Mouse (Mus musculus) urinary bladder, postnatal 25 days (tissue): ENCODE data around the gene Map4k2.
"Not testable (repeated sequence)": the region's sequence is repeated elsewhere in the genome, so short reads cannot be mapped to it uniquely, and the experiment has no call there.

ENCODE experiments used
- DNase-seq: peaks from one replicate; pipeline ENCODE4 v3.0.0; 2022; ENCODE audit warnings: low spot score

Map4k2 gene

DNA sequence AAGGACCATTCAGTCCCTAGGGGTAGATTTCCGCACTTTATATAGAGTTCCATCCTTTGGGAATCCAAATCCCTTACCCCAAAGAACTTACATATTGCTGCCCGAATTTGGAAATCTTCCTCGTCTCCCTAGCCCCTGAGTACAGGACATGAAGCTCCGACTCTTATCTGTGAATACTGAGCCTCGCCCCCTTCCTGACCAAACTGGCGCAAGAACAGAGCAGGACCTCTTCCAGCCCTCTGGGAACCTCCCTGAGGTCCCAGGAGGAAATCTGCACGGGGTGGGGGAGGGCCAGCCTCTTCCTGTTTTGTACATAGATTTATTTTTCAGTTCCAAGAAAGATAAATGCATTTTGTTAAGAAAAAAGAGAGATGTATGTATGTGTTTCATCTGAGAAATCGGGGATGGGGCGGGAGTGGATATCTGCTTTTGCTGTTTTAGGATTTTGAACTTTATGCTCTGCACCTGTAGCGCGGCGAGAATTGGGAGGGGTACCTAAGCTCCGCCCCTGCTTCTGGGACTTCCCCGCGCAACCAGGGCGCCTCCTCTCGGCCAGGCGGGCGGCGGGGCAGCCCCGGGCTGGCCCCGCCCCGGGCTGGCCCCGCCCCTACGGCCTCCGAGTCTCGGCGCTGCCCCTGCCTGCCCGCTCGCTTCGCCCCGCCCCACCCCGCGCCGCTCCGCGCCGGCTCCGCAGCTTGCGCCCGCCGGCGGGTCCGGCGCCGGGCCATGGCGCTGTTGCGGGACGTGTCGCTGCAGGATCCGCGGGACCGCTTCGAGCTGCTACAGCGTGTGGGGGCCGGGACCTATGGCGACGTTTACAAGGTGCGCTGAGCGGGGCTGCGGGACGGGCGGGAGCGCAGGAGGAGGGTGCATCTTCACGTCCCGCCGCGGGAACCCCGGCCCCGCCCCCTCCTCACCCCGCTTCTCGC is at the start of gene Map4k2:
Gene Map4k2, plus strand, starts transcription at position 612 of the 929 bp plus-strand sequence.
- peak; percentile 88 for DNase-seq

DNA sequence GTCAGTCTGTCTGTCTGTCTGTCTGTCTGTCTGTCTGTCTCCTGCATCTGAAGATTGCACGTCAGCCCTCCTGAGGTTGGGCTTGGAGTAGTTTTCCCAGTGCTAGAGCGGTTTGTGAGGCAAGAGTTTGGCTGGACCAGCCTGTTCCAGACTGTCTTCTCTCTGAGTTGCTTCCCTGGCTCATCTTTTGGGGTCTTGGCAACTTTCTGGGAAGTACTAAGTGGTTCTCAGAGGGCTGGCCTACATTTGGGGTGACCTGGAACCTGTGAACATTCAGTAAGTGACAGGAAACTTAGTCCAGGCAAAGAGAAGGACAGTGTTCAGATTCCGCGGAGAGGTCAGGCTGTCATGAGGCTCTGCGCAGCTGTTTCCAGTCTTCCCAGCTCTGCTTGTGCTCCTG is 48.7 kb upstream of the Map4k2 start:
- no peak for DNase-seq

DNA sequence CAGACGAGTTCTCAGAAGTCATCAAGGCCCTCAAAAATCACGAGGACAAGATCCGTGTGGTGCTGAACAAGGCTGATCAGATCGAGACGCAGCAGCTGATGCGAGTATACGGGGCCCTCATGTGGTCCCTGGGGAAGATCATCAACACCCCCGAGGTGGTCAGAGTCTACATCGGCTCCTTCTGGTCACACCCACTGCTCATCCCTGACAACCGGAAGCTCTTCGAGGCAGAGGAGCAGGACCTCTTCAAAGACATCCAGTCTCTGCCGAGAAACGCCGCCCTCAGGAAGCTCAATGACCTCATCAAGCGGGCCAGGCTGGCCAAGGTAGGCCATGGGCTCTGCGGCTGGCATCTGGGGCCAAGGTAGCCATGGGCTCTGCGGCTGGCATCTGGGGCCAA is 46.6 kb upstream of the Map4k2 start:
- DNase-seq, result no peak

DNA sequence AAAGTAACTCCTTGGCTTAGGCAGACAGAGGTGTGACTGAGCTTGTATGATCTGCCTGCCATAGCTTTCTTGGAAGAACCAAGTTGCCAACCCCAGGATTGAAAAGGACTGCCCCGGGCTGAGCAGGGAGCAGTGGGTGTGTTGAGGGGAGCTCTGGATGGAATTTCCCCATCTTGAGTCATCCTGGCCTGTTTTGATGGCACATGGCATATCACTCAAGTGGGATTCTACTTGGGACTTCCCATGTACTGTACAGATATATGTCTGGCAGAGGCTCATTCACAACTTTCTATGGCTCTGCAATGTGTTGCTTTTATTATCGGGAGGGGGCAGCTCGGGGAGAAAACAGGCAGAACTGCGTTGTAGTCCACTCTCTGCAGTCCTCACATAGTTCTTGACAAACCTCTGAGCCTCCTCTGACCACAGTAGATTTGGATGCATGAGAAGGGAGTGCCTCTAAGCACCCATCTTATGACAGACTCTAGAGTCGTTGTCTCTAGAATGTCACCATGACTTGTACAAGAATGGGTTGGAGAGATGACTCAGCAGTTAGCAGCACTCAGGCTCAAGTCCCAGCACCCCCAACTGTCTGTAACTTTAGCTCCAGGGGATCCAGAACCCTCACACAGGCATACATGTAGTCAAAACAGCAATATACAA is 44.3 kb upstream of the Map4k2 start:
- DNase-seq, result no peak

DNA sequence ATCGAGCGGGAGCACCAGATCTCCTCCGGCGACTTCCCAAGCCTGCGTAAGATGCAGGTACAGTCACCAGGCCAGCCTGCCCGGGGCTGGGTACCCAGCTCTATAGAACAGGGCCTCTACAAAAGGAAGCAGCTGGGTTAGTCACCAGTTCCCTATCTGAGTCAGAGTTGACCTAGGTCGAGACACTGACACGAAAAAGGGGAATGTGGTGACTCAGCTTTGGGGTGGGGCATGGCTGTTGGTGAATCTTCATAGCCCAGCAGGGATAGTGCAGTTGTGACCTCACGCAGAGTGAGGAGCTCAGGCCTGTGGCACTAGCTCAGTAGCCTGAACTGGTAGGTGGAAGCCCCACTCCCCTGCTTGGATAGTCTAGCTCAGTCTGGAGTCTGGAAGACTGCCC is 43.3 kb upstream of the Map4k2 start:
- peak; percentile 64 for DNase-seq

DNA sequence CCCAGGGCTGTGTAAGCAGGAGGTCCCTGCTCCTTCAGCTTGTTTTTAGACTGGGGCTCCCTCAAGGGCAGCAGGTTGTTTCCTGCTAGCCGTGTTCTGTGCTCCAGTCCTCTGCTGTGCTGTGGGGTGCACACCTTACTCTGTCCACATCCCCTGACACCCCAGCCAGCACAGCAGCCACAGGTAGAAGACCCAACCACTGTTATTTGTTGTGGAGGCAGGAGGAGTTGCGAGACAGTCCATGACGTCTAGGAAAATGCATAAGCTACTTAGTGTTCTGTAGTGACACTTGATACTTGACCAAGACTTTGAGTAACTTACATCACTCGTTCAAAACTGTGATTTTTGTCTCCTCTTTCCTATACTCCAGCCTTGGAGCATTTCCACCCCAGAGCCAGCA is 41.9 kb upstream of the Map4k2 start:
- DNase-seq, result no peak

DNA sequence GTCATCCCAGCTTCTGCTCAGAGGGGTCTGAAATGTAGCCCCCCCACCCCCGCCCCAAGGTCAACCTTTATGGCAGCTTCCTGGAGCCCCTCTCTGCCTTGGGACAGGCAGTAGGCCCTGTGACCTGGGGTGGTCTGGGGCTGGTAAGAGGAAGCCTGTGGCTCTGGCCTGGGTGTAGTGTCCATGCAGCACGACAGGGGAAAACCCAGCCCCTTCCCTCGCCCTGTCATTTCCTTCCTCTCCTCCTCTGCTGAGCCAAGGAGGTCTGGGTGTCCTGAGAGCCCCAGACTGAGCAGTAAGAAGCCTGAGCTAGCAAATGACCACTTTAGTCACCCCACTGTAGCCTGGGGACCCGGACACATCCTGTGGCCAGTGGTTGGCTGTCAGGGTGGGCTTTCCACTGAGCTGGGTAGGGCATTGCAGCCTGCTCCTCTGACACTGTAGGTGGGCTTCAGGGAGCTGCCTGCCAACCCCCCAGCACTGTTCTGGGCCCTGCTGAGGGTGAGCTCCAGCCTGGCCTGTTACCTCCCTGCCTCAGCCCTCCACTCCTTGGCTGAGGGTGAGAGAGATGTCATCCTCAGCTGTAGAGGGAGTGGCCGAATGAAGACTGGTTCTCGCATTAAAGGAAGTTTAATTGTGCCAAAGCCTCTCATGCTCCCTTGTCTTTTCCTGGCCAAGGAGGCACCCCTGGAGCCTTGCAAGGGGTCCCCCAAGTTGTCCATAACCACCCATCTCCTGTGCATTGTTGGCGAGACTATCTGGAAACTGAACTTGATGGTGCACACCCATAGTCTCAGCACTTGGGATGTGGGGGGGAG is 41.3 kb upstream of the Map4k2 start:
- no peak for DNase-seq

DNA sequence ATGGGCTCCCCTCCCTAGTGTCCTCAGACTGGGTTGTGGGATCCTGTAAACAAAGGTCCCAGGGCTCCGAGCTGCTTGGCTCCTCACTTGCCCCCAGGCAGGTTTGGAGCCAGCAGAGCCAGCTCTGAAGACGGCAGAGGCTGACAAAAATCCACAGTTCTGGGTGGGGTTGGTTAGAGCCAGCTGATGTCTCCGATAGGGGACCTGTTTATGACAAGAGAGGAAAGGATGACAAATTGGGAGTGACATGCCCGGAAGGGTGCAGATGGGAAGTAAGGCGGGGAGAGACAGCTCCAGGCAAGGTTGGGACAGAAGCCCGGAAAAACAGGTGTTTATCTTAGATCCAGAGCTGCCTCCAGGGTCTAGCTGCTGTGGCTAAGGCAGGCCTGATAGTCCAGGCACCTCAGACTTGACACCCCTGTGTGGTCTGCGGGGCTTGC is 40.5 kb upstream of the Map4k2 start:
- DNase-seq, result no peak

DNA sequence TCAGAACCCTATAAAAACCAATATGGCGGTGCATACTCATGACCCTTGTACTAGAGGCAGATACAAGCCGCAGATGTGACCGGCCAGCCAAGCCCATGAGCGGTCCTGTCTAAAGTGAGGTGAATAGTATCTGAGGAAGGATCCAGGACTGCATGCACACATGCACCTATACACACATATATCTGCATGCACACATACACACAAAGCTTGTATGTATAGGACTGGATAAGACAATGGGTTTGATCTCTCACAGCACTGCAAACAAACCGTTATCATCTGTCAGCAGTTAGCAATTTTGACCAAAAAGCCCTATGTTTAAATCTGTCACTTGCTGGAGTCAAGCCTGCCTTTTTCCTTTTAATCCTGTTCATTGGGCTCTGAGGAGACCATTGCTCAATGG is 38.8 kb upstream of the Map4k2 start:
- DNase-seq, result no peak

DNA sequence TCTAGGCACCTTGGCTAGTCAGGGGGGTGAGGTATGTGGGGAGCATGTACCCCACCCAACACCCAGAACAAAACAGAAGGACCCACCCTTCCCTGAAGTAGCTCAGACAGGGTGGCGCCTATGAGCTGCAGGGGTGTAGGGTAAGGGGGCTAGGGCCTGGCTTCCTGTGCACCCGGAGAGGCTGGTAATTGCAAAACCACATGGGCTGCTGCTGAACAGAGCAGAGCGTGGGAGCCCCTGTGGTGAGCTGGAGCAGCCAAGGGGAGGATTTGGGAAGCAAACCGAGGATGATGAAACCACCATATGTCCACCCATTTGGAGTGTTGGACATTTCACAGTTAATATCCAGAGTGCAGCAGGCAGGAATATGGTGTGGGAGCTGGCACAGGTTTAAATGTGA is 38.4 kb upstream of the Map4k2 start:
- DNase-seq, result no peak

DNA sequence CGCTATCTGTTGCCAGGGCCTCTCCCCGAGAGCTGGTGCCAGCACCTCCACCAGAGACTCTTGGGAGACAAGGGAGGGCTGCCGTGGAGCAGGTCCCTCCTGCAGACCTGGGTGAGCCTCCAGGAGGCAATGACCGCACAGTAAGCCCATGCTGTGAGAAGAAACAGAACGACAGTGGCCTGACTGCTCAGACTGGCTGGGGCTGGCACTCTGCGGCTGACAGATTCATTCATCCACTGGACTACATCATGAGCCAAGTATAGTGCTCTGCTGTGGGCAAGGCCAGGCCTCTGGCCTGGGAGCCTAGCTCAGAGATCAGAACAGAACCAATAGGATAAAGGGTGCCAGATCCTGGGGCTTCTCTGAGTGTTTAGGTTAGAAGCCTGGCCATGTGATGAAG is 37.1 kb upstream of the Map4k2 start:
- DNase-seq, result no peak

DNA sequence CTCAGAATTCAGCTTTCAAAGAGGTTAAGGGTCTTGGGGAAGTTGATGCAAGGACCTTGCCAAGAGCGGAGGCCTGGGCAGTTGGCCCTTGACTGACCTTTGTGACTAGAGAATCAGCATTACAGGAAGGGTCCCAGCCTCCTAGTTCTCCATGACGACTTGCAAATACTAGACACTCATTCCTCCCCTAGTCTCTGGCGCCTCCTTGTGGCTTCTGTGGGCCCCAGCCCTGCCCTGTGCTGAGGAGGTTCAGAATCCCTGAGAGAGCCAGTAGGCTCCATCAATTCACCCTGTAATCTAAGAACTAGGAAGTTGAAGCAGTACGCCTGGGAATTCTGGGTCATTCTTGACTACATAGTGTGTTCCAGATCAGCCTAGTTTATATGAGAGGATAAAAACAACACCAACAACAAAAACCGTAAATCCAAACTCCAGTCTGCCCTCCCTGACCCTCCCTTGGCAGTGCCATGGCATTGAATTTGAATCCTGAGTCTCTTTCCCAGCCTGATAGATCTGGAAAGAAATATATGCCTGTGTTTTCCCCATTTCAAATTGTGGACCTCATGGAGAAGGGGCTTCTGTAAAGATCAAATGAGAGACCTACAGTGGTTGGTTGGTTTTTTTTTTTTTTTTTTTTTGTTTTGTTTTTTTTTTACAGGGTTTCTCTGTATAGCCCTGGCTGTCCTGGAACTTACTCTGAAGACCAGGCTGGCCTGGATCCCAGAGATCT is 36.0 kb upstream of the Map4k2 start:
- DNase-seq, result peak; percentile 90

DNA sequence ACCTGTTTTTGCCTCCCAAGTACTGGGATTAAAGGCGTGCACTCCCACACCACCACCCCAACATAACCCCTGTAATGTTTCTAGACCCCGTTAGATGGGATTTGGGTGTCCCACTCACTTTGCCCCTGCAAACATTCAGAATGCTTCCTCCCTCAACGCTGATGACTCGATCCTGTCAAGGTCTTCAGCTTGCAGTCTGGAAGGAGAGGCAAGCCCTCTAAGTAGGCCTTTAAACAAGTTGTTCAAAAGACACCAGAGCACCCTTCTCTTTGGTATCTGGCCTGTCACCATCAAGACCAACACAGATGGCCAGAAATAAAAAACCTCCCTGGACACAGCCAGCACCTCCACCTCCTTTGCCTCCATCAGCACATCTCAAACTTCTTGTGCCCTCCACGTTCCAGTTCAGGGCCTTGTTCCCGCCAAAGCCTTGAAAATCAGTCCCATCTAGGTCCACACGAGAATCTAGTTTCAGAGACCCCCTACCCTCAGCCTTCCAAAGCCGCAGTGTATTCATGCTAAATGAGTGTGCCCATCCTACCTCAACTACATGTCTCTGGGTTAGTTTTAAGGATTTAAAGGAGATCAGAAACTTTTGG is 35.3 kb upstream of the Map4k2 start:
- no peak for DNase-seq

DNA sequence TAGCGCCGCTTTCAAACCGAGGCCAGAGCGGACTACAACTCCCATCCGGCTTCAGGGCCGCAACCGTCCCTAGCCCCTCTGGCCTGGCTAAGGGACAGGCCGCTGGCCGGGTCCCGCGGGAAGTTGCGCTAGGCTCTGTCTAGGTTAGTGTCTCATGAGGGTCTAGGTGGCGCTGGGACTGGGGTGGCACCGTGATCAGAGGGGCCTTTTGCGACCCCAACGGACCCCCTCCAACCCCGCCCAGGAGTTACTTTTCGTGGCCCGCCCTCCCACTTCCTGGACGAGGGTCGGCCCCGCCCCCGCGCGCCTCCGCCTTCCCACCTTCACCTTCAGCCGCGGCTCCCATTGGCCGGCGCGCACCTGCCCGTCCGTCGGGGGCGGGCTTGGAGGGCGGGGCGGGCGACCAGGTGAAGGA is 34.8 kb upstream of the Map4k2 start, which contains the start of gene Cdc42bpg:
Gene Cdc42bpg, plus strand, starts transcription at position 320 of the 415 bp plus-strand sequence.
- peak; percentile 85 for DNase-seq

DNA sequence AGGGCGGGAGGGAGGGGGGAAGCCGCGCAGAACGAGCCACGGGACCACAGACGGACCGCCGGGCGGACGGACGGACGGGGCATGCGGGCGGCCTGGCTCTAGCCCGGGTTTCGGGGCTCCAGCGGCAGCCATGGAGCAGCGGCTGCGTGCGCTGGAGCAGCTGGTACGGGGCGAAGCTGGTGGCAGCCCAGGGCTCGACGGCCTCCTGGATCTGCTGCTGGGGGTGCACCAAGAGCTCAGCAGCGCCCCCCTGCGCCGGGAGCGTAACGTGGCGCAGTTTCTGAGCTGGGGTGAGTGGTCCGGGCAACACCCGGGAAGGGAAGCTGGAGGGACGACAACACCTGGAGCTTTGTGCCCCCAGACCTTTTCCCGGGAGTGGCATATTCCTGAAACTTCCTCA is 34.3 kb upstream of the Map4k2 start:
- DNase-seq, result peak; percentile 87

DNA sequence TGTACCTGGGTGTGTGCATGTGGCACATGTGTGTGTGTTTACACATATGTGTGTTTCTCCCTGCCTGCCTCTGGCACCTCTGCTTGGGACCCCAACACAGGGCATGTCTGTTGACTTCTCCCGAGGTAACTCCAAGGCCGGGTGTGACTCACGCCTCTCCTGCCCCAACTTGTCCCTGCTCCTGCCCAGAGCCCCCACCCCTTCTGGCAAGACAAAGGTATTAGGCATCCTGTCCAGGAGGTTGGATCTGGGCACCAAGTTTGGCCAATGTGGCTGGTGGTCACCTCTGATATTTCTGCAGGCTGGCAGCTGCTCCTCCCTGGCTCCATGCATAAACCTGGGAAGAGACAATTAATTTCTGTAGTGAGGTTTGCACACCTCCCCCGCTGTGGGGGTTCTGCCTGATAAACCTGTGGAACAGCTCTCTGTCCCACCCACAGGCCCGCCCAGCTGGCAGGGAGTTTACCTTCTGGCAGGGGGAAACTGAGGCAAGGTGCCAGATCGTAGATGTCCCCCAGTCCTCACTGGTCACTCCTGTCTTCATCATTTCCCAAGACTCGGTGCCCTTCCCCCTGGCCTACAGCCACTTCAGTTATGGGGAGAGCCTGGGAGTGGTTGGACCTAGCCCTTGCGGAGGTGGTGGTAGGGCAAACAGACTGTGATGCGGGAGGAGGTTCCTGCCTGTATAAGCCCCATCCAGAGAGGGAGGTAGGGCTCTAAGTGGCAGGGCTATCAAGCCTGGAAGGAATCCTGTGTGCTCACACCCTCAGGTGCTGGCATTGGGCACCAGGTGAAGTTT is 33.0 kb upstream of the Map4k2 start:
- DNase-seq, result peak; percentile 53

DNA sequence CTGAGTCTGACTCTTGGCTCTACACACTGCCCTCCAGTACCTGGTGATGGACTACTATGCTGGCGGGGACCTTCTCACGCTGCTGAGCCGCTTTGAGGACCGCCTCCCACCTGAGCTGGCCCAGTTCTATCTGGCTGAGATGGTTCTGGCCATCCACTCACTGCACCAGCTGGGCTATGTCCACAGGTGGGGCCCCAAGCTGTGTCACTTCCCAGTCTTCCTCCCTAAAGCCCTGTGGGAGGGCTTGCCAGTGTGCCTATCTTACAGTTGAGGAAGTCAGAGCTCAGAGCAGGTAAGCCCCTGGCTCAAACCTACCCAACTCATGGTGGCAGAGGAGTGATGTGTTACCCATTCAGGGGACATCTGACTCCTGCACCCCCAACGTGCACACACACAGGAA is 30.8 kb upstream of the Map4k2 start:
- DNase-seq, result no peak

DNA sequence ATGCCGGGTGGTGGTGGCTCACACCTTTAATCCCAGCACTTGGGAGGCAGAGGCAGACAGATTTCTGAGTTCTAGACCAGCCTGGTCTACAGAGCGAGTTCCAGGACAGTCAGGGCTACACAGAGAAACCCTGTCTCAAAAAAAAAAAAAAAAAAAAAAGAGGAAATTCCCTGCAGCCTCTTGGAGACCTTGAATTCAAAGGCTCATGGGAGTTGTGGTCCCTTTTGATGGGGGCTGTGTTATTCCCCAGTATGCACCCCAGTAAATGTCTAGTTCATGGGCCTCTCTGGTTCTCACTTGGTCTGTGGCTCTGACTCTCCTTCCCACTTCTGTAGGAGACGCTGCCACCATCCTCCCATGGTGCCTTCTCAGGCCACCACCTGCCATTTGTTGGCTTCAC is 29.2 kb upstream of the Map4k2 start:
- DNase-seq, result not testable (repeated sequence)

DNA sequence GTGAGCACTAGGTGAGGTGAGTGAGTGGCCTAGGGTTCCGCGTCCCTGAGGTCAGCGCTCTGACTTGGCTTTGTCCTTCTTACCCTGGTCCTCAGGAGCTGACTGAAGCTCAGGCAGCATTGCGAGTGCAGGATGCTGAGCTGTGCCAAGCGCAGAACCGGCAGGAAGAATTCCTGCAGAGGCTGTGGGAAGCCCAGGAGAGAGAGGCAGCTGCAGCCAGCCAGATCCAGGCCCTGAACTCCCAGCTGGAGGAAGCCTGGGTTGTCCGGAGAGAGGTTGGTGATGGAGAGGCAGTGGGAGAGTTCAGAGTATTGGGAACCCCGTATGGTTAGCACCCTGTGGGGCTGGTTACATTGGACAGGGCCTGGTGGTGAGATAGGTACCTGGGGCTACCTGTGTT is 27.1 kb upstream of the Map4k2 start:
- DNase-seq, result no peak

DNA sequence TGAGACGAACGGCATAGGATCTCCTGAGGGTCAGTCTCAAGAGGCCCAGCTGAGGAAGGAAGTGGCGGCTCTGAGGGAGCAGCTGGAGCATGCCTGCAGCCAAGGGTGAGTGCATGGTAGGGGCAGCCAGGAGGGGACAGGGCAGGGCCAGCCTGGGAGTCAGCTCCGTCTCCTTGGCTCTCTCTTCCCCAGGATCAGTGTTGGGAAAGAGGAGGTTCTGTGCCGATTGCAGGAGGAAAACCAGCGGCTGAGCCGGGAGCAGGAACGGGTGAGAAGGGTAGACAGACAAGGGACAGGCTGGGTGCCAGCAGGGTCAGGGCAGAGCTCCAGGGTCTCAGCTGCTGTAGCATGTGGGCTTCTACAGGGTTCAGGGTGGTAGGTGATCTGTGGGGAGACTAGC is 26.4 kb upstream of the Map4k2 start:
- DNase-seq, result no peak

DNA sequence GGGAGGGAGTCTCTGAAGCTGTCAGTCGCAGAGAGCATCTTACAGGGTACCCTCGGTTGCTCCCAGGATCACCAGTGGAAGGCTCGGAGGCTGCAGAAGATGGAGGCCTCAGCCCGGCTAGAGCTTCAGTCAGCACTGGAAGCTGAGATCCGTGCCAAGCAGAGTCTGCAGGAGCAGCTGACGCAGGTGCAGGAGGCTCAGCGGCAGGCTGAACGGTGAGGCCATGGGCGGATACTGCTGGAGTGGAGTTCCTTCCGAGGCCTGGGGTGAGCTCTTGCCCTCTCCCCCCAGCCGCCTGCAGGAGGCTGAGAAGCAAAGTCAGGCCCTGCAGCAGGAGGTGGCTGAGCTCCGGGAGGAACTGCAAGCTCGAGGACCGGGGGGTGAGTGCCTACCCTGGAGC is 25.4 kb upstream of the Map4k2 start:
- no peak for DNase-seq
